Mouse (Mus musculus) embryonic stem cell, embryonic (primary cell): ENCODE measurements at regions not wholly inside any gene's neighbourhood (a gene's known extent, or its start where the extent isn't known, plus 50 kb on each side); places are given as distances from the start of the nearest gene placed in this dataset.

Experiments
- CTCF ChIA-PET, 4 experiments: fragments of 300-600 bp in 2 of 4; fragments of 350-600 bp in 2 of 4; sonication (Branson Sonifier 250); formaldehyde crosslinking; loops; one replicate each; lab custom pipeline; 2022; ENCODE audit warnings: inconsistent platforms in 2 of 4; lab: Charles Lee
- POLR2A ChIA-PET, 4 experiments: fragments of 300-600 bp in 2 of 4; fragments of 350-600 bp in 2 of 4; sonication (Branson Sonifier 250); formaldehyde crosslinking; loops; one replicate each; lab custom pipeline; 2022; ENCODE audit warnings: antibody characterized with exemption in 4 of 4, inconsistent platforms in 1 of 4; lab: Charles Lee

DNA sequence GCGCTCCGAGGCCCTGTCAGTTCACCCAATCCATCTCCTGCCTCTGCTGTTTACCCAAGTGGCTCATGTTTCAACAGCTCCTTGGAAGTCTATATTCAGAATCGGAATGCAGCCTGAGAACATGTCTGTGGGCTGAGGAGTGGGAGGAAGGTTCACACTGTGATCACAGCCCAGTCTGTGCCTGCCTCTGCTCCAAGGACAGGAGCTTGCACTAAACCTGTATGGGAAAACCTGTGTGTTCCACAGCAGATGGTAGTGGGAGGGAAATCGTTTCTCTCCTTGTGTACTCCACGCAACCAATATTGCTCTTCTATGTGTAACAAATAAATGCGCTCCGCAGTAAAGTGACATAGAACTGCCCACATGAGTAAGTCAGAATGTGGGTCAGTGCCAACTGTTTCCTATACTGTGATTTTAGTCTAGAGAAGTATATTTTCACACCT lies 514.0 kb upstream of the Epha7 start:
- POLR2A ChIA-PET, result no interaction called here

GRCm38 (mm10) chr4:28300018-28300440 lies 512.9 kb upstream of the Epha7 start:
- POLR2A ChIA-PET, result interaction anchor here in 2 of 4 experiments (0.6 to 1.5 kb wide), 2 partner anchors 12 to 706 kb away, joined by 3 to 6 read pairs; no protein-coding TSS in a partner anchor
- CTCF ChIA-PET, result no interaction called here

More for the DNA sequence above, 514.0 kb upstream of the Epha7 start:
- CTCF ChIA-PET, result no interaction called here

DNA sequence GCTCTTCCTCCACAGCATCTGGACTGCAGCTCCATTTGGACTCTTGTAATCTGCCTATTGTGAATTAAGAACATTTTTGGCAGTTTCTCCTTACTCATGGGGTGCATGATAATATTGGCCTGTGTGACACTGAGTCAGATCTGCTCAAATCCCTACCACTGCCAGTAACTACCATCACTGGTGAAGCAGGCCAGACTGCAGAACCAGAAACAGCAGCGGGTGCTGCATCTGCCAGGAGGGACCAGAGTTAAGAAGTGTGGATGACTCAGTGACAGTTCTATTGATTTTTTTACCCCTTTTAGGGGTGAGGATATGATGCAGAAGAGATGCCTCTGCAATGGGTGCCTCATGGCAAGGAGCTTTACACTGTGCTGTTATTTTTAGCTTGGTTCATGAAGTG lies 511.2 kb upstream of the Epha7 start:
- CTCF ChIA-PET, result no interaction called here
- POLR2A ChIA-PET, result interaction anchor here in 1 of 4 experiments (1.5 kb wide), 1 partner anchor 10 kb away, joined by 3 read pairs; no protein-coding TSS in a partner anchor

DNA sequence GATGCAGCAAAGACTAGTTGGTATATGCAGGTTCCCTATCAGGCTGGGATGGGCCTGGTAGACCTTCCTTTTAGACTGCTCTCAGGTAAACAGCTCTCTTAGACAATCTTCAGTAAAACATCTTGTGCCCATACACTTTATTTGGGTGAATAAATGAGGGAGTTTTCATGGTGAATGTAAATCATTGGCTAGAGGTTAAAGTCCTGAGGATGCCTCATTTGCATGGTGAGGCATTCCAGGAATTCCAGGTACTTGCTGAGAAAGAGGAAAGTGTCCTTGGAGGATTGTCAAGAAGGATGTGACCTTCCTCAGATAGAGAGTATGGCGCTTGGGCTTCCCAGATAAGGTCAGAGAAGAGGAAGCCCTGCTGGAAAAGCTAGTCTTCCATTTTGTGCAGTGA lies 481.9 kb upstream of the Epha7 start:
- POLR2A ChIA-PET, result interaction anchor here in 1 of 4 experiments (0.6 kb wide), 1 partner anchor 1211 kb away, joined by 4 read pairs; no protein-coding TSS in a partner anchor
- CTCF ChIA-PET, result no interaction called here

DNA sequence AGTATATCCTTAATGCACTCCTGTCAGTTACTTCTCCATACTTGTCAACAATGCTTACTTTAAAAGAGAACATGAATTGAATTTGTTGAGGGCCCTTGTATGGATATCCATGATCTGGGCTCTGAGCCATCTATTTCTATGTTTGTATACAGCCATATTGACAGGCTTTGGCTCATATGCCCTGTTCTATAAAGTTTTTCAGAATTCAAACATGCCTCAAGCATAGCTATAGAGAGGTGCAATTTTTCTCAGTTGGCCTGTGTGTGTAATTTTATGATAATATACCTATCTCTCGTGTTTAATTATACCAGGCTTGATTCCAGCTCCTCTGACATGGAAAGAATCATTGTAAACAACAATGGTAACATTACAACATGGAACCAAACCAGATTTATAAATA lies 448.4 kb upstream of the Epha7 start:
- ChIA-PET CTCF (no interaction called here), POLR2A (no interaction called here)

DNA sequence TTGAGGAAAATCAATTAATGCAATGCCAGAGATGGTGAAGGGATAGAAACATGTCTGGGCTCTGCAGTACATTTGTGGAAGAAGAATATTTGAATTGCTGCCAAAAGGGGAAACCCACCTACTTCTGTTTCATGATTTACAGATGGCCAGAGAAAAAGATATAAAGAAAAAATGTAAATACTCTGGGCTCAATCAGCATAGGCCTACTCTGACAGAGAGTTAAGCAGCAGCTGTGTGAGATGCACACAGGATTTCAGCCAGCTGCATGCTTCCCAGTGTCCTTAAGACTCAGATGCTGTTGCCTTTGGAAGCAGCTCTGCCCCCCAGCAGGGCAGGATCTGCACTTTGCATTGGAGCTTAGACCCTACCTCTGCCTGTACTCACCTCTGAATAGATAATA lies 435.8 kb upstream of the Epha7 start:
- ChIA-PET CTCF (no interaction called here), POLR2A (no interaction called here)

GRCm38 (mm10) chr4:28378661-28379060 lies 434.3 kb upstream of the Epha7 start:
- ChIA-PET CTCF (no interaction called here), POLR2A (no interaction called here)

GRCm38 (mm10) chr4:28424341-28424740 lies 388.6 kb upstream of the Epha7 start:
- ChIA-PET POLR2A (no interaction called here), CTCF (no interaction called here)

DNA sequence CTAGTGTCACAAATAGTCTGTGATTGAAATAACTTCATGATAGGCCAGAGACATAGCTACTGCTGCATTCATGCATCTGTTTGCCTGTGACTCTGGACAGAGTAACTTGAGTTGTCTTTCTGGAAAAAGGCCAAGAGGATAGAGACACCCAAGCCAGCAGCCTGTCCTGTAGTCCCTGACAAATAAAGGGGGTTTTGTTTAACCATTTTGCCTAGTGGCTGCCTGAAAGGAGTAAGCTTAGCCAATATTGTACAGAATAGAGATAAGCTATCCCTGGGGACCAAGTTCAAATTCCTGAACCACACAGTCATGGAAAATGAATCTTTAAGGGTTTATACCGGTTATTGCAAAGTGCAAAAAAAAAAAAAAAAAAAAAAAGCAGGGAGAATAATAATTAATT lies 372.8 kb upstream of the Epha7 start:
- CTCF ChIA-PET, result no interaction called here
- POLR2A ChIA-PET, result no interaction called here

GRCm38 (mm10) chr4:28453111-28453510 lies 359.8 kb upstream of the Epha7 start:
- CTCF ChIA-PET, result no interaction called here
- POLR2A ChIA-PET, result no interaction called here

DNA sequence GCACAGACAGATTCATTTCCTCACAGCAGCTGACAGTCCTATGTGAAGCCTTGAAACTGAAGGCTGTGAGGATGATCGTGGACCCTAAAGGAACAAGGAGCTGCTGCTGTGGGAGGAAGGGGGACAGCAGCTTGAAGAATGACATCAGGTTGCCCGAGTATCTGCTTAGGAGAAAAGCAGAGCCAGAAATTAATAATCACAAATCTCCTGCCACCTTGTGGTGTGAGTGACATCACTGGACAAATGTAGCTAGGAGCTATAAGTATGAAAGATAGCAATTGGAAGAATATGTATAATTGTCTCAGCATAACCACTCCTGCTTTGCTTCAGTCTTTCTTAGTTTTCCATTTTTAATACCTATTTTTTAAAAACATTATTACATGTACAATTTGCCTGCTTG lies 356.6 kb upstream of the Epha7 start:
- ChIA-PET CTCF (no interaction called here), POLR2A (no interaction called here)
